Mouse (Mus musculus): ENCODE measurements around the gene Angpt4.

- TF ChIP-seq EP300 (IDR thresholded peaks at IDR 0.05; ENCODE audit: low read depth): no peak
- no peak for TF ChIP-seq CTCF (IDR thresholded peaks at IDR 0.05; ENCODE audit: low read depth)
These were observed 75.9 kb downstream of the Angpt4 start for GRCm38 (mm10) chr2:151986958-151987357.

Data from heart, postnatal 0 days (tissue).